9 mouse cellular contexts compared by ENCODE assay signal in genomic region chr11:94138411-94139231, GRCm38 (mm10).
DNase-seq lines count a peak whose midpoint lies in the region; ATAC-seq and TF ChIP-seq lines count a peak whose summit lies in the region.
"Had no signal": no experiment of that assay in that cellular context is flagged by ENCODE, and none has a peak within 500 bp of the region (broad histone marks: within the 10 kb centered on the region; RNA-seq: fewer than 3 reads in every experiment).

No protein-coding gene starts in this region.

- TF ChIP-seq POLR2A in myocyte (IDR thresholded peaks at IDR 0.05; ENCODE audit: insufficient read length, low read depth): no peak

- no peaks in the 10 kb centered on the region for H3K79me2 ChIP-seq in myocyte (ENCODE audit: control insufficient read depth, insufficient read depth)

- H3K4me1 ChIP-seq in midbrain, embryonic 10.5 days: peaks cover 41% of the 10 kb centered on the region
- peaks cover 28% of the 10 kb centered on the region for H3K4me1 ChIP-seq in midbrain, embryonic 13.5 days (replicated peaks)
- H3K4me1 ChIP-seq in embryonic facial prominence, embryonic 15.5 days: peaks cover 47% of the 10 kb centered on the region
- peaks cover 25% of the 10 kb centered on the region for H3K4me1 ChIP-seq in intestine, embryonic 14.5 days (replicated peaks; ENCODE audit: control insufficient read depth, insufficient read depth, low read length)
- H3K4me1 ChIP-seq in midbrain, embryonic 14.5 days (ENCODE audit: control insufficient read depth, insufficient read depth, low read length): 0 out of 2 replicates have a peak, but pooled peaks cover 5% of the 10 kb centered on the region
- H3K4me1 ChIP-seq in hindbrain, embryonic 12.5 days: peaks cover 30% of the 10 kb centered on the region

- no peak overlapping the region for H3K9ac ChIP-seq in midbrain, embryonic 13.5 days (replicated peaks)
- H3K9ac ChIP-seq in embryonic facial prominence, embryonic 15.5 days: no peak overlapping the region
- no peak overlapping the region for H3K9ac ChIP-seq in intestine, embryonic 14.5 days (ENCODE audit: low read length)
- no peak overlapping the region for H3K9ac ChIP-seq in midbrain, embryonic 14.5 days (replicated peaks; ENCODE audit: low read length)
- no peak overlapping the region for H3K9ac ChIP-seq in hindbrain, embryonic 12.5 days

- no peak for ATAC-seq in midbrain, embryonic 13.5 days
- no peak for ATAC-seq in embryonic facial prominence, embryonic 15.5 days (ENCODE audit: insufficient number of reproducible peaks, low FRiP score, low TSS enrichment, low read depth)
- no peak for ATAC-seq in intestine, embryonic 14.5 days (replicated peaks; ENCODE audit: low FRiP score, low TSS enrichment, low read depth)
- ATAC-seq in midbrain, embryonic 14.5 days (ENCODE audit: low FRiP score, low TSS enrichment): no peak
- ATAC-seq in hindbrain, embryonic 12.5 days (ENCODE audit: low FRiP score): no peak

- intact Hi-C loops in left cerebral cortex, postnatal 36 days (cut with DNase I): loop anchor here (10.0 kb wide), 1 partner anchor 346 kb away; the partner anchor contains the start of gene Spata20

- no peak overlapping the region for H3K4me3 ChIP-seq in midbrain, embryonic 10.5 days
- H3K4me3 ChIP-seq in midbrain, embryonic 13.5 days (replicated peaks): no peak overlapping the region
- H3K4me3 ChIP-seq in embryonic facial prominence, embryonic 15.5 days (replicated peaks): no peak overlapping the region
- H3K4me3 ChIP-seq in intestine, embryonic 14.5 days (ENCODE audit: low read depth, low read length): no peak overlapping the region
- no peak overlapping the region for H3K4me3 ChIP-seq in myocyte
- no peak overlapping the region for H3K4me3 ChIP-seq in midbrain, embryonic 14.5 days (replicated peaks; ENCODE audit: low read depth, low read length)
- H3K4me3 ChIP-seq in hindbrain, embryonic 12.5 days: no peak overlapping the region
- H3K4me3 ChIP-seq: left cerebral cortex, adult 2 months had no signal

- no peaks in the 10 kb centered on the region for H3K27me3 ChIP-seq in midbrain, embryonic 10.5 days (ENCODE audit: low read depth, poor library complexity, severe bottlenecking)
- no peaks in the 10 kb centered on the region for H3K27me3 ChIP-seq in midbrain, embryonic 13.5 days
- H3K27me3 ChIP-seq in embryonic facial prominence, embryonic 15.5 days: no peaks in the 10 kb centered on the region
- H3K27me3 ChIP-seq in intestine, embryonic 14.5 days (replicated peaks; ENCODE audit: control insufficient read depth, insufficient read depth, low read length): no peaks in the 10 kb centered on the region
- no peaks in the 10 kb centered on the region for H3K27me3 ChIP-seq in myocyte (ENCODE audit: control insufficient read depth, insufficient read depth, insufficient read length)
- no peaks in the 10 kb centered on the region for H3K27me3 ChIP-seq in midbrain, embryonic 14.5 days (ENCODE audit: control insufficient read depth, insufficient read depth, low read length)
- 0 out of 2 replicates have a peak, but pooled peaks cover 2% of the 10 kb centered on the region for H3K27me3 ChIP-seq in hindbrain, embryonic 12.5 days

- no peak overlapping the region for H3ac ChIP-seq in myocyte (ENCODE audit: control insufficient read depth, insufficient read length)

- no peaks in the 10 kb centered on the region for H3K9me3 ChIP-seq in midbrain, embryonic 10.5 days (replicated peaks)
- no peaks in the 10 kb centered on the region for H3K9me3 ChIP-seq in midbrain, embryonic 13.5 days
- H3K9me3 ChIP-seq in embryonic facial prominence, embryonic 15.5 days (replicated peaks): no peaks in the 10 kb centered on the region
- no peaks in the 10 kb centered on the region for H3K9me3 ChIP-seq in intestine, embryonic 14.5 days (ENCODE audit: control insufficient read depth, low read length)
- H3K9me3 ChIP-seq in midbrain, embryonic 14.5 days (ENCODE audit: control insufficient read depth, low read length): no peaks in the 10 kb centered on the region
- H3K9me3 ChIP-seq in hindbrain, embryonic 12.5 days (replicated peaks): no peaks in the 10 kb centered on the region

- H3K27ac ChIP-seq in midbrain, embryonic 10.5 days (replicated peaks): peak overlapping the region; percentile 65
- no peak overlapping the region for H3K27ac ChIP-seq in midbrain, embryonic 13.5 days
- peak overlapping the region; percentile 55; the same call in 1 of the 2 replicates for H3K27ac ChIP-seq in embryonic facial prominence, embryonic 15.5 days (replicated peaks)
- H3K27ac ChIP-seq in intestine, embryonic 14.5 days (ENCODE audit: low read depth): 0 out of 2 replicates have a peak overlapping the region, but pooled peaks have one; percentile 43
- H3K27ac ChIP-seq in midbrain, embryonic 14.5 days (replicated peaks; ENCODE audit: low read depth, low read length): no peak overlapping the region
- H3K27ac ChIP-seq in hindbrain, embryonic 12.5 days: no peak overlapping the region
- H3K27ac ChIP-seq: left cerebral cortex, adult 2 months had no signal

- DNase-seq in midbrain, embryonic 10.5 days (ENCODE audit: low spot score): no peak
- no peak for DNase-seq in intestine, embryonic 14.5 days (ENCODE audit: low spot score)
- DNase-seq in midbrain, embryonic 14.5 days: no peak
- no peak for DNase-seq in left cerebral cortex, postnatal 36 days (ENCODE audit: low spot score in 2 of 2)

- 59% methylated on average over 24 of the region's 24 CpGs for WGBS in midbrain, embryonic 10.5 days
- 65% methylated on average over 24 of the region's 24 CpGs for WGBS in midbrain, embryonic 13.5 days
- WGBS in embryonic facial prominence, embryonic 15.5 days: 32% methylated on average over 24 of the region's 24 CpGs
- 28% methylated on average over 24 of the region's 24 CpGs for WGBS in intestine, embryonic 14.5 days
- 62% methylated on average over 24 of the region's 24 CpGs for WGBS in midbrain, embryonic 14.5 days
- 48% methylated on average over 24 of the region's 24 CpGs for WGBS in hindbrain, embryonic 12.5 days

- no peak overlapping the region for H3K4me2 ChIP-seq in midbrain, embryonic 13.5 days (replicated peaks)
- no peak overlapping the region for H3K4me2 ChIP-seq in embryonic facial prominence, embryonic 15.5 days (replicated peaks)
- no peak overlapping the region for H3K4me2 ChIP-seq in intestine, embryonic 14.5 days (ENCODE audit: low read length)
- peak overlapping the region; percentile 40 for H3K4me2 ChIP-seq in myocyte (ENCODE audit: low read depth)
- no peak overlapping the region for H3K4me2 ChIP-seq in midbrain, embryonic 14.5 days (ENCODE audit: low read length)
- H3K4me2 ChIP-seq in hindbrain, embryonic 12.5 days (replicated peaks): no peak overlapping the region

- no peaks in the 10 kb centered on the region for H3K36me3 ChIP-seq in midbrain, embryonic 10.5 days
- H3K36me3 ChIP-seq in midbrain, embryonic 13.5 days: no peaks in the 10 kb centered on the region
- H3K36me3 ChIP-seq in embryonic facial prominence, embryonic 15.5 days: no peaks in the 10 kb centered on the region
- H3K36me3 ChIP-seq in intestine, embryonic 14.5 days (ENCODE audit: control insufficient read depth, insufficient read depth, low read length): no peaks in the 10 kb centered on the region
- H3K36me3 ChIP-seq in myocyte (ENCODE audit: control insufficient read depth, insufficient read depth): no peaks in the 10 kb centered on the region
- no peaks in the 10 kb centered on the region for H3K36me3 ChIP-seq in midbrain, embryonic 14.5 days (ENCODE audit: control insufficient read depth, insufficient read depth, low read length)
- H3K36me3 ChIP-seq in hindbrain, embryonic 12.5 days: no peaks in the 10 kb centered on the region

TF ChIP-seq in myocyte, 11 proteins besides CTCF, POLR2A, EP300 and RAD21:
- TF ChIP-seq E2F4 (IDR thresholded peaks at IDR 0.05; ENCODE audit: insufficient read depth) (no peak), MAX (IDR thresholded peaks at IDR 0.05; ENCODE audit: low read depth) (no peak), REST (IDR thresholded peaks at IDR 0.05; ENCODE audit: insufficient read depth, insufficient read length) (no peak), MYOD1 (IDR thresholded peaks at IDR 0.05; ENCODE audit: control insufficient read depth in 1 of 3, insufficient read length in 2 of 3, low read depth in 2 of 3) (no peak), USF1 (IDR thresholded peaks at IDR 0.05; ENCODE audit: low read depth) (no peak), MYOG (IDR thresholded peaks at IDR 0.05; ENCODE audit: control insufficient read depth in 1 of 3, insufficient read depth in 1 of 3, insufficient read length in 2 of 3, low read depth in 2 of 3) (no peak), TCF12 (IDR thresholded peaks at IDR 0.05; ENCODE audit: insufficient read depth, poor library complexity, severe bottlenecking) (no peak), CEBPB (IDR thresholded peaks at IDR 0.05; ENCODE audit: insufficient read depth, poor library complexity, severe bottlenecking) (no peak), SRF (IDR thresholded peaks at IDR 0.05; ENCODE audit: control insufficient read depth, insufficient read length, low read depth) (no peak), TCF3 (IDR thresholded peaks at IDR 0.05; ENCODE audit: insufficient read length, low read depth) (no peak)

Comparison
In these comparisons a context has a peak if more than half of its experiments do, and no peak if none do; other contexts are left out.
1. H3K27ac ChIP-seq: peak in midbrain, embryonic 10.5 days (single experiment), embryonic facial prominence, embryonic 15.5 days (single experiment) and intestine, embryonic 14.5 days (single experiment); none in midbrain, embryonic 13.5 days (single experiment), midbrain, embryonic 14.5 days (single experiment) and hindbrain, embryonic 12.5 days (single experiment).